Mouse (Mus musculus): ENCODE results near the gene Nuf2. TPM values are rescaled to one million over a fixed set of nuclear protein-coding genes. Genes with fewer than 3 reads are reported as not detected.

The Nuf2 gene
- 62.4 and 72.2 TPM in 2 replicates for polyA plus RNA-seq (2012; rRNA removed)

GRCm38 (mm10) chr1:169530876-169531701 lies at the start of gene Nuf2:
Nuf2 (minus strand) TSS chr1:169531464.

Other genes starting within 250 kb of the Nuf2 start
- gene Rgs5, start 124.0 kb upstream of the Nuf2 start, polyA plus RNA-seq (2012; rRNA removed) = 4.7 and 11.5 TPM in 2 replicates
- gene Rgs4, start 216.2 kb upstream of the Nuf2 start, polyA plus RNA-seq (2012; rRNA removed) = 8.4 and 11.8 TPM in 2 replicates

Data from central nervous system, embryonic 11.5 days (tissue).